Mouse (Mus musculus): ENCODE data around the gene Crybb3.

GRCm38 (mm10) chr5:113117361-113117760 is 36.0 kb upstream of the Crybb3 start:
- TF ChIP-seq CTCF (IDR thresholded peaks at IDR 0.05; ENCODE audit: low read depth, low read length) (no peak), POLR2A (IDR thresholded peaks at IDR 0.05; ENCODE audit: extremely low read depth, insufficient read depth, low read length) (no peak)
